Mouse (Mus musculus): ENCODE measurements around the gene Nploc4. TPM values are rescaled to one million over a fixed set of nuclear protein-coding genes. Genes with fewer than 3 reads are reported as not detected.
A peak's percentile ranks its signal among the peaks of the same experiment; 100 is the strongest.

Gene Nploc4
- polyA plus RNA-seq, 1 experiment from 2014 or later, result 49.3 TPM

DNA sequence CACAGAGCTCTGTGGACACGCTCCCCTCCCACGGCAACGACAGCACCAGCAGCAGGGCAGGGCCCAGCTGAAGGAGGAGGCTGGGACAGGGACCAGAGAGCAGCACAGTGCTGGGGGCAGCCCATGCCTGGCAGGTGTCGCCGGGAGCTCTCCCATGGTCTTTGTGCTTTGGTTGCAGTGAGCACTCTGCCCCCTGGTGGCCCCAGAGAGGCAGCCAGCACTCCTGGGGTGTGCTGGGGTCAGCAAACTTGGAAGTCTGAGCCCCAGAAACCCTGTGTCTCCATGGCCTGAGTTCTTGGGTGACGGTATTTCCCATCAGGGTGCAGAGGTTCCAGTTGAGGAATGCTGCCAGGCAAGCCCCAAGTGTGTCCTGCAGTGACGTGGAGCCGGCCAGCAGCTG is 67.9 kb downstream of the Nploc4 start:
- Histone ChIP-seq H3K27me3 (ENCODE audit: insufficient read depth, poor library complexity, severe bottlenecking) (no peaks in the 10 kb centered on the region), H3K27ac (peak overlapping the region; percentile 80), H3K4me1 (replicated peaks) (peaks cover 36% of the 10 kb centered on the region), H3K4me3 (no peak overlapping the region), H3K36me3 (peaks cover 67% of the 10 kb centered on the region), H3K9me3 (no peaks in the 10 kb centered on the region)
- peak; percentile 66 for DNase-seq (ENCODE audit: low spot score)
- WGBS, result 37% methylated on average over 8 of the region's 8 CpGs

DNA sequence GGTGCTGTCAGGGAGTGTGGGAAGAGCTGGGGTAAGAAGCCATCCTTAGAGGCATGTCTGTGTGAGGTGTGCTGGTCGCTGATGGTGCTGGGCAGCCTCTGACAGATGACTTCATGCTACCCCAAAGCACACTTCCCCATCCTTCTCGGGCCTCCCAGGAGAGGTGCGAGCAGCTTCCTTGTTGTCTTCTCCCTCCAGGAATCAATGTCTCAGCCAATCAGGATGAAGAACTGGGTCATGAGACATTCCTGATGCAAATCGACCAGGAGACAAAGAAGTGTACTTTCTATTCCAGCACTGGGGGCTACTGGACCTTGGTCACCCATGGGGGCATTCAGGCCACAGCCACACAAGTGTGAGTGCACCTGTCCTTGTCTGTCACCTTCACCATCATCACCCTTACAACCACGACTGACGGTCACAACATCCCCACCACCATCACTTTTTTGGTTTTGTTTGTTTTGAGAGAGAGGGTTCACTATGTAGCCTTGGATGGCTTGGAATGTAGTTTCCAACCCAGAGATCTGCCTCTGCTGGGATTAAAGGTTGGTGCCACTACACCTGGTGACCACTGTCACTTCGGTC is 71.0 kb downstream of the Nploc4 start:
- Histone ChIP-seq H3K9me3 (no peaks in the 10 kb centered on the region), H3K4me1 (replicated peaks) (peaks cover 47% of the 10 kb centered on the region), H3K36me3 (peaks cover 36% of the 10 kb centered on the region), H3K4me3 (no peak overlapping the region), H3K27me3 (ENCODE audit: insufficient read depth, poor library complexity, severe bottlenecking) (no peaks in the 10 kb centered on the region), H3K27ac (peak overlapping the region; percentile 54)
- no peak for DNase-seq (ENCODE audit: low spot score)
- 35% methylated on average over 7 of the region's 7 CpGs for WGBS

DNA sequence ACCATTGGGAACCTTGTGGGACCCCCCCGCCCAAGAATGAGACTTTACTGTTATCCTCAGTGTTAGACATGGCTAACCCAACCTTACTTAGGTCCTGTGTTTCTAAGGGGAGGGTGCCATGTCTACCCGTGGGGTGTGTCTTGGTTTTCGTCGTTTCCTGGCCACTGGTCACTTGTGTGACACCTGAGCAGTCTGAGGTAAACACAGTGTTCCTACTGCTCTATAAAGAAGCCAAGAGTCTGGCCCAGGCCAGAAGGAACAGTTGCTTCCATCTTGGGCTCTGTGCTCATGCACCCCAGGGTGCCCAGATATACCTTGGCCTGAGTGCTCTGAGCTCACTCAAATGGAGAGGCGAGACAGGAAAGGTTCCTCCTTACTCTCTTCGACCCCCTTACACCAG is 74.6 kb downstream of the Nploc4 start:
- 86% methylated on average over 6 of the region's 6 CpGs for WGBS

DNA sequence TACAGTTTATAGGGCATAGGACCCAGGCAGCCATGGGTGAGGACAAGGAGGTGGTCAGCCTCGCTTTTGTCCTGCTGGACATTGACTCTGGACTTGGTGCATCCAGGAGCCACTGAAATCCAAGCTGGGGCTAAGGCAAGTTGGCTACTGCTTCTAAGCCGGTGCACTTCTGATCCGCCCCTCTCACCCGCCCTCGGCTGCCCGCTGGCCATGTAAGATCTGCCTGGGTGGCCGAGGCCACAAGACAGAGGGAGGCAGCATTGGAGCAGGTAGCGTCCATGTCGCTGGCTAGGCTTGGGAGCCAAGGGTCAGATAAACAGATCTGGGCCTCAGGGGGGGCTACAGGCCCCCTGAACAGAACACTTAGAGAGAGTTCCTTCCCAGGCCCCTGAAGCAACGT is 76.2 kb downstream of the Nploc4 start, which contains the start of gene Fscn2:
Gene Fscn2 (plus strand): TSS at position 240 of the 400 bp plus-strand sequence.
- H3K4me1 ChIP-seq (replicated peaks), result peaks cover 66% of the 10 kb centered on the region
- no peaks in the 10 kb centered on the region for H3K27me3 ChIP-seq (ENCODE audit: insufficient read depth, poor library complexity, severe bottlenecking)
- H3K9me3 ChIP-seq, result no peaks in the 10 kb centered on the region
- no peak within 1 kb of the TSS; the same call in 1 of the 2 replicates for H3K4me3 ChIP-seq
- WGBS, result 69% methylated on average over 10 of the region's 10 CpGs
- H3K36me3 ChIP-seq, result no peaks in the 10 kb centered on the region
- peak within 1 kb of the TSS; percentile 56 for H3K27ac ChIP-seq
- no peak for DNase-seq (ENCODE audit: low spot score)

More for the DNA sequence above, 74.6 kb downstream of the Nploc4 start:
- H3K27ac ChIP-seq, result peak overlapping the region; percentile 43; the same call in 1 of the 2 replicates
- H3K9me3 ChIP-seq, result no peaks in the 10 kb centered on the region
- H3K36me3 ChIP-seq, result no peaks in the 10 kb centered on the region
- no peak for DNase-seq (ENCODE audit: low spot score)
- no peak overlapping the region for H3K4me3 ChIP-seq
- peaks cover 70% of the 10 kb centered on the region for H3K4me1 ChIP-seq (replicated peaks)
- no peaks in the 10 kb centered on the region for H3K27me3 ChIP-seq (ENCODE audit: insufficient read depth, poor library complexity, severe bottlenecking)

DNA sequence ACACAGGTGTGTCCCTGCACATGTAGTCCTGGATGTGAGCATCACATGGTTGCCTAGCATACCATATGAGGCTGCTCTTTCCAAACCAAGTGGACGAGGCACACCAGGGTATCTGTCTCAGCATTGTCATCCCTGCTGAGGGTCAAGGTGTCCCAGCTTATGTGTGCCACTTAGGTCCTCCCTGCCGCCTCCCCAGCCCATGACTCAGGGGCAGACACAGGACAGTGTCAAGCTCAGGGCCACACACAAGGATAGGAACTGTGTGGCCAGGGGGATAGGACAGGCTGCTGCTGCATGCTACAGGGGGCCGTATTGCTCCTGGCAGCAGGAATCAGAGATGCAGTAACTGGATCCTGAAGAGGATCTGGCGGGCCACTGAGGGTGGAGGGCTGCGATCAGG is 76.8 kb downstream of the Nploc4 start:
- Histone ChIP-seq H3K27ac (peak overlapping the region; percentile 31; the same call in 1 of the 2 replicates), H3K4me1 (replicated peaks) (peaks cover 62% of the 10 kb centered on the region), H3K9me3 (no peaks in the 10 kb centered on the region), H3K36me3 (no peaks in the 10 kb centered on the region), H3K4me3 (no peak overlapping the region; the same call in 1 of the 2 replicates), H3K27me3 (ENCODE audit: insufficient read depth, poor library complexity, severe bottlenecking) (no peaks in the 10 kb centered on the region)
- WGBS, result 73% methylated on average over 5 of the region's 5 CpGs
- no peak for DNase-seq (ENCODE audit: low spot score)

DNA sequence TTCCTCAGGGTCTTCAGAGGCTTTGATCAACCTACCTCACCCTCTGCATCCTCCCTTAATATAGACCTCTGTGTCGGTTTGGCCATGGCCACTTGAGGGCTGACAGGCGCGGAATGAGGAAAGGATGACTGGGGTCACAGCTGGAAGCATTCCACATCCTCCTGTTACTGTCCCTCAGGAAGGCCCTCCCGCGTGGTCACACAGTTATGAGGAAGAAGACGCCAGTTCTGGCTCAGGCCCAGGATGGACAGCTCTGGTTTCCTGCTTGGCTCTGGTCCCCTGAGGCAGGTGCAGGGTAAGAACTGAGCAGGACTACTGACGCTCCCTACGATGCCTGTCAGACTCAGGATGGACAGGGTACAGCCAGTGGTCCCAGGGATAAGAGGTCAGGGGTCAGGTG is 77.4 kb downstream of the Nploc4 start:
- H3K9me3 ChIP-seq, result no peaks in the 10 kb centered on the region
- 54% methylated on average over 8 of the region's 8 CpGs for WGBS
- no peak for DNase-seq (ENCODE audit: low spot score)
- peak overlapping the region; percentile 50; the same call in 1 of the 2 replicates for H3K27ac ChIP-seq
- H3K27me3 ChIP-seq (ENCODE audit: insufficient read depth, poor library complexity, severe bottlenecking), result no peaks in the 10 kb centered on the region
- H3K36me3 ChIP-seq, result no peaks in the 10 kb centered on the region
- no peak overlapping the region for H3K4me3 ChIP-seq
- H3K4me1 ChIP-seq (replicated peaks), result peaks cover 60% of the 10 kb centered on the region

DNA sequence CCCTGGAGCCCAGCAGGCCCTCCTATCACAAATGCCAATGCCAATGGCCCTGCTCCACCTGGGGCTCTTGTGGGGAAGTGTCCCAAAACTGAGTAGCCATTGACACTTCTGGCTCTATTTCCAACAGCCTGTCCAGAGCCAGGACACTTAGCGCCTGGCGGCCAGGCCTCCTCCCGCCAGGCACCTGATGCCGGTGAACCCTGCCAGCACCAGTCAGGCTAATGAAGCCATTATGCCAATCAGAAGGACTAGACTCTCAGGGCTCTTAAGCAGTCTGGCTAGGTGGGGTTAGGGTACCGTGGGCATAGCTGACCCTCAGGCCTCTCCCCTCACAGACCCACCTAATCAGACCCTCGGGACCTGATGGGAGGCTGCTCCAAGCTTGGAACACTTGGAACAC is 78.1 kb downstream of the Nploc4 start:
- no peaks in the 10 kb centered on the region for H3K36me3 ChIP-seq
- no peaks in the 10 kb centered on the region for H3K9me3 ChIP-seq
- 86% methylated on average over 6 of the region's 6 CpGs for WGBS
- H3K27ac ChIP-seq, result peak overlapping the region; percentile 79; the same call in 1 of the 2 replicates
- peaks cover 60% of the 10 kb centered on the region for H3K4me1 ChIP-seq (replicated peaks)
- no peaks in the 10 kb centered on the region for H3K27me3 ChIP-seq (ENCODE audit: insufficient read depth, poor library complexity, severe bottlenecking)
- no peak overlapping the region for H3K4me3 ChIP-seq
- no peak for DNase-seq (ENCODE audit: low spot score)

DNA sequence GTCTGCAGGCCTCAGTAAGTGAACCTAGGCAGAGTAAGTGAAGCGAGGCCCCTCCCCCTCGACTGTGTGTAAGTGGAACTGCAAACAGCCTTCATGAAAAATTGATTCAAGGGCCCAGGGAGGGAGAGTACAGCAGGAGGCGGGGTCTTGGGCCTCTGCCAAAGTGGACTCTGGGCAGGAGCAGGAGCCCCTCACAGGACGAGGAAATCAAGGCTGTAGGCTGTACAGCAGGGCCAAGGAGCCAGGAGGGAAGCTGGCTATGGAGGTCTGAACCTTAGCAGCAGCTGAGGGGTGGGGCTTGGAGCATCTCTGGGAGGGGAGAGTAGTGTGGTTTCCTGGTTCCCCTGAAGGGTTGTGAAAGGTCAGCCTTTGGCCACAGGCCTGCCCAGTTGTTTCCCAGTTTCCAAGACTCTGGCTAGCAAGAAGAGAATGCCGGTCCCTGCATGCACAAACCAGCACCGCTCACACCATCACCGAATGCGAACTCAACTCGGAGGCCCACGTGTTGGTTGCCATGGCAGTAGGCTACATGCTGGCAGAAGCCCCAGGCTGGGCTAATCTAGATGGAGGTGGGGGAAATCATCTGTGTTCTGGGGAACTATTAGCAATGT is 79.6 kb downstream of the Nploc4 start:
- Histone ChIP-seq H3K36me3 (no peaks in the 10 kb centered on the region), H3K27me3 (ENCODE audit: insufficient read depth, poor library complexity, severe bottlenecking) (peaks cover 5% of the 10 kb centered on the region; the same call in 1 of the 2 replicates), H3K27ac (peak overlapping the region; percentile 79), H3K4me3 (peak overlapping the region; percentile 6; the same call in 1 of the 2 replicates), H3K9me3 (no peaks in the 10 kb centered on the region), H3K4me1 (replicated peaks) (peaks cover 66% of the 10 kb centered on the region)
- peak; percentile 58 for DNase-seq (ENCODE audit: low spot score)
- WGBS, result 24% methylated on average over 10 of the region's 10 CpGs

DNA sequence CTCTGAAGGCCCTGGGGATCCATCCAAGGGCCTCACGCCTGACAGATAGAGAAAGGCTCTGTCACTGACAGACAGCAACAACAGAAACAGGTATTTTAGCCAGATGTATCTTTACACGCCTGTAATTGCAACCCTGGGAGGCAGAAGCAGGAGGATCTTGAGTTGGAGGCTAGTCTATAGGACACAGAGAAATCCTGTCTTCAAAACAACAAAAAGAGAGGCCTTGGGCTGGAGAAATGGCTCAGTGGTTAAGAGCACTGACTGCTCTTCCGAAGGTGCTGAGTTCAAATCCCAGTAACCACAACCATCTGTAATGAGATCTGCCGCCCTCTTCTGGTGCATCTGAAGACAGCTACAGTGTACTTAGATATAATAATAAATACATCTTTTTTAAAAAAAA is 80.6 kb downstream of the Nploc4 start:
- 93% methylated on average over 4 of the region's 4 CpGs for WGBS
- DNase-seq (ENCODE audit: low spot score), result no peak
- Histone ChIP-seq H3K4me1 (replicated peaks) (peaks cover 69% of the 10 kb centered on the region), H3K27ac (no peak overlapping the region), H3K36me3 (no peaks in the 10 kb centered on the region), H3K9me3 (no peaks in the 10 kb centered on the region), H3K27me3 (ENCODE audit: insufficient read depth, poor library complexity, severe bottlenecking) (peaks cover 10% of the 10 kb centered on the region; the same call in 1 of the 2 replicates), H3K4me3 (no peak overlapping the region)

DNA sequence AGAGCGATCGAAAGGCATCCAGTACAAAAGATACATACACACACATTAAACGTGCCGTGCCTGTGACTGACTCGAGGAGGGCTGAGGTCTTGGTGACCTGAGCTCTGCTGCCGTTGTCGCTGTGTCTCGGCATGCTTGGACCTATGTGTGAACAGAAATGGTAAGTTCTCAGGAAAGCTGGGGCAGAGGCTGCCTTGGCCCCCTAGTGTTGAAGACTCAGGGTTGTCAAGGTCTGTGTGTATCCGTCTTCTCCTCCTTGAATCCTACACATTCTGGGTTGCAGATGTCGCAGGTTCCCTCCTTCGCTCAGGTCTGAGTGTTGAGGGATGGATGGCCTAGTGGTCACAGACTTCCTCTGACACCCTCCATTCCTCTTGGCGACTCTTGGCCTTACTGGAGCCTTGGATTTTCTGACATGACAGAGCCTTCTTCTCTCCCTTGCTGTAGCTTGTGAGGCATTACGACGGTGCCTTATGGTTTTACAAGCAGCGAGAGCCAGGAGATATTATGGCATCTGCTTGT is 81.1 kb downstream of the Nploc4 start:
- Histone ChIP-seq H3K4me1 (replicated peaks) (peaks cover 70% of the 10 kb centered on the region), H3K27ac (no peak overlapping the region), H3K27me3 (ENCODE audit: insufficient read depth, poor library complexity, severe bottlenecking) (peaks cover 10% of the 10 kb centered on the region; the same call in 1 of the 2 replicates), H3K4me3 (no peak overlapping the region), H3K9me3 (no peaks in the 10 kb centered on the region), H3K36me3 (no peaks in the 10 kb centered on the region)
- 86% methylated on average over 15 of the region's 15 CpGs for WGBS
- DNase-seq (ENCODE audit: low spot score), result no peak

DNA sequence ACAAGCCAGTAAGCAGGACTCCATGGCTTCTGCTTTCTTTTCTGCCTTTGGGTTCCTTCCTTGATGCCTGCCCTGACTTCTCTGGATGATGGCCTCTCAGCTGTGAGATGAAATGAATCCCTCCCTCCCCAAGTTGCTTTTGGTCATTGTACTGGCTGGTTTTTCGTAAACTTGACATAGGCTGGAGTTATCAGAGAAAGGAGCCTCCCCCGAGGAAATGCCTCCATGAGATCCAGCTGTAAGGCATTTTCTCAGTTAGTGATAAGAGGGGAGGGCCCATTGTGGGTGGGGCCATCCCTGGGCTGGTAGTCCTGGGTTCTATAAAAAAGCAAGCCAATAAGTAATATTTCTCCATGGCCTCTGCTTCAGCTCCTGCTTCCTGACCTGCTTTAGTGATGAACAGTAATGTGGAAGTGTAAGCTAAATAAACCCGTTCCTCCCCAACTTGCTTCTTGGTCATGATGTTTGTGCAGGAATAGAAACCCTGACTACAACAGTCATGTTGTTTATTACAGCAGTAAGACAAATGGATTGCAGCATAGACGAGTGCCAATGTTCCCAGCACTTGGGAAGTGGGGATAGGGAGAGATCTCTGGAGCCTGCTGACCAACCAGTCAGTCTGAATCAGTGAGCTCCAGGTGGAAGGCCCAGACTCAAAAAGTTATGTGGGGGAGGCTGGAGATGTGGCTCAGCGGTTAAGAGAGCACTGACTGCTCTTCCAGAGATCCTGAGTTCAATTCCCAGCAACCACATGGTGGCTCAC is 82.0 kb downstream of the Nploc4 start:
- WGBS, result 81% methylated on average over 5 of the region's 5 CpGs
- DNase-seq (ENCODE audit: low spot score), result no peak
- peaks cover 70% of the 10 kb centered on the region for H3K4me1 ChIP-seq (replicated peaks)

DNA sequence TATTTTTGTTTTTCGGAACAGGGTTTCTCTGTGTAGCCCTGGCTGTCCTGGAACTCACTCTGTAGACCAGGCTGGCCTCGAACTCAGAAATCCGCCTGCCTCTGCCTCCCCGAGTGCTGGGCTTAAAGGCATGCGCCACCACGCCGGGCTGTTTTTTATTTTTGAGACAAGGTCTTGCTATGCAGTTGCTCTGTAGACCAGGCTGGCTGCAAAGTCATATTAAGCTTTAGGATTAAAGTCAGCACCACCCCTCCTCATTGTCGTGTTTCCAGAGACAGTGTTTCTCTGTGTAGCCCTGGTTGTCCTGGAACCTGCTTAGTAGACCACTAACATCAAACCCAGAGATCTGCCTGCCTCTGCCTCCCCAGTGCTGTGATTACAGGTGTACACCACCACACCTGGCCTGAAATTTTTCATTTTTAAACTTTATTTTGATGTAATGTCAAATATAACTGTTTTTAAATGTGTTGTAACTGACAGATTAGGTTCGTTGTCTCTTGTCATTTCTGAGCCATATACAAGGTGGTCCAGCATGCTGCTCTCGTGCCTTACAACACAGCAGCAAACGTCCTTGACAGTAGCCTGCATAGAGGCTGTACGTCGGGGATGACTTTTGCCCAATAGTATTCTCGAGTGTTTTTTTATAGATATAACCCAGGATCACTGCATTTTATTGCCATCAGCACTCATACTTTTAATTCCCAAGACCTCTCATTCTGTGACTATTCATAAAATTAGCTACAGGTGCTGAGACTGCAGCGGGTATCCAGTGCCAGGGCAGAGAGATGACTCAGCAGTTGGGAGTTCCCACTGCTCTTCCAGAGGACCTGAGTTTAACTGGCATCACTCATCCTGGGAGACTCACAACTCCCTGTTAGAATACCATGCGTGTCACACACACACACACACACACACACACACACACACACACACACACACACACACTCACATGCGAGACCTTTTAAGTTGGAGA is 82.9 kb downstream of the Nploc4 start:
- Histone ChIP-seq H3K4me1 (replicated peaks) (peaks cover 70% of the 10 kb centered on the region), H3K4me3 (no peak overlapping the region)

More for the DNA sequence above, 82.0 kb downstream of the Nploc4 start:
- Histone ChIP-seq H3K4me3 (no peak overlapping the region), H3K9me3 (no peaks in the 10 kb centered on the region), H3K36me3 (no peaks in the 10 kb centered on the region), H3K27ac (no peak overlapping the region), H3K27me3 (ENCODE audit: insufficient read depth, poor library complexity, severe bottlenecking) (peaks cover 10% of the 10 kb centered on the region; the same call in 1 of the 2 replicates)

More for the DNA sequence above, 82.9 kb downstream of the Nploc4 start:
- Histone ChIP-seq H3K36me3 (no peaks in the 10 kb centered on the region), H3K27ac (no peak overlapping the region), H3K9me3 (no peaks in the 10 kb centered on the region), H3K27me3 (ENCODE audit: insufficient read depth, poor library complexity, severe bottlenecking) (peaks cover 10% of the 10 kb centered on the region; the same call in 1 of the 2 replicates)
- 91% methylated on average over 17 of the region's 17 CpGs for WGBS
- no peak for DNase-seq (ENCODE audit: low spot score)

All from hindbrain, embryonic 10.5 days (tissue).